Mouse (Mus musculus): ENCODE results near the gene Castor1.

The Castor1 gene

GRCm38 (mm10) chr11:4235665-4236545, 17.9 kb downstream of the Castor1 start, which contains the start of gene Osm:
Gene Osm (plus strand): TSS chr11:4236420.
- peak; percentile 68 for DNase-seq

GRCm38 (mm10) chr11:4236546-4237067, 18.6 kb downstream of the Castor1 start:
- DNase-seq, result peak; percentile 50

DNA sequence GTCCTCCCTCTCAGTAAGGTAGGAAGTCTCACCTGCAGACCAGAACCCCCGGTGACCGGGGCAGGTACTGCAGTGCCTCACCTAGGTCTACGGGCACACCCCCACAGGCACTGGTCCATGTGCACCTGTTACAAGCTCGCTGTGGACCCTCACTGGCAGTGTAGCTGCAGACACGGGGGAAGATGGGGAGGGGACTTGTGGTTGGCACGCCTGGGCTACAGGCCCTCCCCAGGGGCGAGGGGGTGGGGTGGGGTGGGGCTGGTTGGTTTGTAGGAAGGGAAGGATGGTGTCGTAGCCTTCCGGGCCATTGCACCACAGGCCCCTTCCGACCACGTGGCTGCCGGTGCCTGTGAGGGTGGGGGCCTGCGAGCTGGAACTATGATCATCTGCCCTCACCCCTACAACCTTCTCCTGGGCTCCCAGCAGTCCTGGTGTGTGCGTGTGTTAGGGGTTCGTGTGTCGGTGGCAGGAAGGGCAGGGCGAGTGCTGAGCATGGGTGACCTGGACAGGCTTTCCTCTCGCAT, 19.4 kb downstream of the Castor1 start:
- peak; percentile 74 for DNase-seq

- DNase-seq, result no peak
Measured at GRCm38 (mm10) chr11:4238167-4238566, 20.1 kb downstream of the Castor1 start.

GRCm38 (mm10) chr11:4239691-4240090, 21.7 kb downstream of the Castor1 start:
- DNase-seq, result no peak

DNA sequence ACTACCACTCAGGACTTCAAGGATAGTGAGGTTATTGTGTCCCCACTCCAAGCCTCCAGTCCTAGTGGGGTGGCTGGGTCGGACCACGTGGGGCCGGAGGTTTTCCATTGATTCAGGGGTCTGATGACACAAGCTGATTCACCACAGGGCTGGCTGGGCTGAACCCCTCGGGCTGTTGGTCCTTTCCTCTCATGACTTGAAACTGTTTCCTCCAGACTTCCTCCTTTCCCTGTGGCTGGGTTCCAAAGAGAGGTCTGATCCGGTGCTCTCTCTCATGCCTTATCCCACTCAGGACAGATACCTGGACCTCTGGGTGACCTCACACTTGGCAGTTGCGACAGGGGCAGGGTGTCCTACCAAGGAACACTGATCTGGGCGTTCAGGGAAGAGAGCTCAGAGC, 22.1 kb downstream of the Castor1 start:
- no peak for DNase-seq

DNA sequence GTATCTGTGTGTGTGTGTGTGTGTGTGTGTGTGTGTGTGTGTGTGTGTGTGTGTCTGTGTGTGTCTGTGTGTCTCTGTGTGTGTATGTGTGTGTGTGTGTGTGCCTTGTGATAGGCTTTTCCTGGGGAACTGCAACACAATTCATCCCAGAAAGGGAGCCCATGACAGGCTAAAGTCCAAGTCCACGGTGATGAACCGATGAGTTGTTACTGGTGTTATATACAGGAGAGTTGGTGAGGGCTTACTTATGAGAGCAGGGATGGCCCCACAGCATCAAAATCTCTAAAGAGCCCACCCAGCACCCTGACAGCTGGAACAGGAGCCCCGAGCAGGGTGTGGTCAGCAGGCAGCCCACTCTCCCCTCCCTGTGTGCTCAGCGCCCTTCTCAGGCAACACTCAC, 23.2 kb downstream of the Castor1 start:
- no peak for DNase-seq

DNA sequence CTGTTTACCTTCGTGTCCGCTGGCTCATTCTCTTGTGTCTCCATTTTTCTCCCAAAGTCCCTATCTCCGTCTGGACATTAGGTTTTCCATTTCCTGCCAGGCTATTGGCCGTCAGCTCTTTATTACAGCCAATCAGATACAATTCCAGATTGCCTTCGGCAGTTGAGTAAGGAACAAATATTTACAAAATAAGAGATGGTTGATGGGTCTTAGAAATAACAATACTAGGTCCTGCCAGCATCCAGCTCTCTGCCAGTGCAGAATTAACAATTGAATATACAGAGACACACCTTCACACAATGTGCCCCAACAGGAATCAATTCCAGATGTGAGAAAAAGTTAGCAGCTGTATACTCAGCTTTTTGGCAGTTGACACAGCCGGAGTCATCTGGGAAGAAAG, 28.1 kb downstream of the Castor1 start:
- DNase-seq, result no peak

- no peak for DNase-seq
Measured at GRCm38 (mm10) chr11:4246623-4247022, 28.6 kb downstream of the Castor1 start.

DNA sequence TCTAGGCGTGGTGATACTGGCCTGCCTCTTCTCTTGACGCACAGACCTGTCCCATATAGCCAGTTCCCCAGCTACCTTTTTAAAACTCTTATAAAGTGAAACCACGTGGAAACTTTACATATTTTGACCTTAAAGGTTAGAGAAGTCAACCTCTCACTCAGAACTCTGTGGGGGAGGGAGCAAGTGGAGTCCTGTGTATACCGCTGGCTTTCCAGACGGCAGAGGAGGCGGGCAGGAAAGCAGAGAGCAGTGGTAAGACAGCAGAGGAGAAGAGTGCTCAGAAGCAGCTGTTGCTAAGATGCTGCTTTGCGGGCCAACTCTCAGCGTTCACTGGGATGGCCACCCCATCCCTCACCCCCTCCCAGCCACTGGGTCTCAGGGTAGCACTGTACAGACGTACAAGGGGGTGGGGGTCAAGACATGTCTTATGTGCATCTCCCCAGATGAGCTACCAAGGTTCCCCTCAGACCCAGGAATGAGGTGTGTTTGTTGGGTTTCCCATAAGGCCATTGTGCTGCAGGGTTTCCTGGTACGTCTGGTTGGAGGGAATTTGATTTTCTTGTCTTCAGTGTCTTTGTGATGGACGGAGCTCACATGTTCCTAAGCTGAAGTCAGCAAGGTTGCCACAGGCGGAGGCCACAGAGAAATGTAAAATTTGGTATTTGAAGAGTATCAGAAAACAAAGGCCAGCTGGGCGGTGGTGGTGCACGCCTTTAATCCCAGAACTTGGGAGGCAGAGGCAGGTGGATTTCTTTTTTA, 29.4 kb downstream of the Castor1 start:
- DNase-seq, result no peak

DNA sequence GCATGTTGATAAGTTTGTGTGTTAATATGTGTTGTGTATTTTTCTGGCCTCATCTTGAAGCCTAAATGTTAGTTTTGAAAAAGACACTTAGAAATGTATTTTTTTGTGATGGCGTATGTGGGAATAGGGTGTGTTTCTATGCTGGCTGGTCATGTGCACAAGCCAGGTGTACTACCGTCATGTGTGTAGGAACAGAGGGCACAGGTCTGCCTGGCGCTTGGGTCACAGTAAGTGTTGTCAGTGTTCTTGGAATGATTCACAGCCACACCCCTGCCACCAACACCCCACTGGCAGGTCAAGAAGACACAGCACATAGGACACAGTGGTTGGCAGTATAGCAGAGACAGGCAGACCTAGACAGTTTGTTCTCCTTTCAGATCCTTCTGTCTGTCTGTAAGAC, 31.1 kb downstream of the Castor1 start:
- DNase-seq, result no peak

- DNase-seq, result no peak
Measured at GRCm38 (mm10) chr11:4250290-4250689, 32.3 kb downstream of the Castor1 start.

DNA sequence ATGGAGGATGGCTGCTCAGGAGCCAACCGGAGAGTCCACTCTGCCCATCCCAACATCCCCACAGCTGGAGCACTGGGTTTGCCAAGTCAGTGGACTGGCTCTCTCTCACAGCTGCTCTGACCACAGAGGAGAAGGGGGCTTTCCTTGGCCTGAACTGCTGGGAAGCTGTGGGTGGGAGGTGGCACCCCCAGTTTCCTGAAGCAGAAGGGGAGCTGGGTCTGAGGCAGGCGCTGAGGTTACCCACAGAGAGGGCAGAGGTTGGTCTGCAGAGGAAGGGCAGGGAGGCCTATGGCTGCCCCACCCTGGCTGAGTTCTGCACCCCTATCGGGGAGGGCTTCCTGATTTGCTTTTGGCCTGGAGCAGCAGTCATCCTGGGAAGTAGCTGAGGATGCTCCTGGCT, 33.4 kb downstream of the Castor1 start:
- DNase-seq, result no peak

GRCm38 (mm10) chr11:4252886-4253285, 34.9 kb downstream of the Castor1 start:
- no peak for DNase-seq

- DNase-seq, result no peak
Measured at GRCm38 (mm10) chr11:4256846-4257607, 39.0 kb downstream of the Castor1 start, which contains the start of gene Lif. Gene Lif (plus strand): TSS chr11:4257557.

DNA sequence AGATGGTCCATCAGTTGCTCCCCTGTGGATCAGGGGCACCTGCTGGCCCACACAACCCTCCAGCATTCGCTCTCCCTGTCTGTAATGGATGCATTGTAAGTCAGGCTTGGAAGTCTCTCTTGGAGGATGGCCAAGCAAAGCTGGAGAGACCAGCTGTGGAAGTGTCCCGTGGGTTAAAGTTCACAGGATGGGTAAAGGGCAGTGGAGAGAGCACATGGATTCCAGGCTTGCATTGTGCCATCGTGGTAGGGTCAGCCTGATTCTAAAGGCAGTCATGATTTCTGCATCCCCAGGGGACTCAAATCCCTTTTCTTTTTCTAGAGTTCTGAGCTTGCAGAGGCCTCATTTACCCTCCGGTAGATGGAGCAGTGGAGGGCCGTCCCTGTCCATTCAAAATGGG, 39.7 kb downstream of the Castor1 start:
- no peak for DNase-seq

DNA sequence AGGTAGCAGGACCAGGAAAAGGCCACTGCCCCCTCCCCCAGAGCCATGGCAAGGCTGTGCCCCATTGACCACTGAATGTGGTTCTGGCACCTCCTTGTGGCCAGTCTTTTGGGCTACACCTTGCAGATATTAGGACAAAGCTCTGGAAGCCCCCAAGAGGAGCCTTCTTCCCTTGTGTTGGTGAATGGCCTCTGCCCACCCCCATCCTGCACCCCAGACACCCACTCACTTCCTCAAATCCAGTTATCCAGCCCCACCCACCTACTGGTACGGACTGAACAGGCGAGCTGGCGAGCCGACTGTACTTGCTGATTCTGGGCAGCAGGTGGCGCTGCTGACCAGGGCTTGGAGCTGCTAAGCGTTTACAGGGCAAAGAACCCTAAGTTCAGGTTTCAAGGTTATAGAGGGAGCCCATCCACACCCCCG, 40.6 kb downstream of the Castor1 start:
- peak; percentile 88 for DNase-seq

- no peak for DNase-seq
Measured at GRCm38 (mm10) chr11:4260463-4261187, 42.6 kb downstream of the Castor1 start.

GRCm38 (mm10) chr11:4261188-4261494, 43.1 kb downstream of the Castor1 start:
- peak; percentile 73 for DNase-seq

GRCm38 (mm10) chr11:4261969-4262368, 43.9 kb downstream of the Castor1 start:
- DNase-seq, result no peak

GRCm38 (mm10) chr11:4262847-4263246, 44.8 kb downstream of the Castor1 start:
- no peak for DNase-seq

GRCm38 (mm10) chr11:4263296-4263695, 45.3 kb downstream of the Castor1 start:
- no peak for DNase-seq

All from thymus, postnatal 25 days (tissue).